Mouse (Mus musculus) midbrain, embryonic 13.5 days (tissue): ENCODE measurements around the gene Tmem63a. TPM values are rescaled to one million over a fixed set of nuclear protein-coding genes. Genes with fewer than 3 reads are reported as not detected.

ENCODE experiments used
- ATAC-seq: fragments of 200-750 bp; cut with Nextera tagmentation; 2 replicates; pipeline ENCODE4 v1.8.0; 2017; ENCODE audit warnings: mild to moderate bottlenecking, moderate TSS enrichment, moderate library complexity
- H3K27ac ChIP-seq: fragments of 300-500 bp; sonication (generic); 2 replicates; pipeline ENCODE4 v1.5.1; 2015; ENCODE audit warnings: inconsistent platforms, mild to moderate bottlenecking, moderate library complexity
- H3K27me3 ChIP-seq: fragments of 300-500 bp; sonication (generic); 2 replicates; pipeline ENCODE4 v1.6.1; 2015; ENCODE audit warnings: mild to moderate bottlenecking, inconsistent platforms
- H3K36me3 ChIP-seq: fragments of 300-500 bp; sonication (generic); 2 replicates; pipeline ENCODE4 v1.6.1; 2015; ENCODE audit warnings: mild to moderate bottlenecking, inconsistent platforms
- H3K4me1 ChIP-seq: fragments of 300-500 bp; sonication (generic); replicated peaks from 2 replicates; pipeline ENCODE4 v1.6.1; 2015; ENCODE audit warnings: inconsistent platforms
- H3K4me2 ChIP-seq: fragments of 300-500 bp; sonication (generic); replicated peaks from 2 replicates; pipeline ENCODE4 v1.6.1; 2015; ENCODE audit warnings: moderate library complexity, mild to moderate bottlenecking, inconsistent platforms
- H3K4me3 ChIP-seq: fragments of 300-500 bp; sonication (generic); replicated peaks from 2 replicates; pipeline ENCODE4 v1.5.1; 2015; ENCODE audit warnings: mild to moderate bottlenecking, inconsistent platforms
- H3K9ac ChIP-seq: fragments of 300-500 bp; sonication (generic); replicated peaks from 2 replicates; pipeline ENCODE4 v1.6.1; 2015; ENCODE audit warnings: mild to moderate bottlenecking, inconsistent platforms
- H3K9me3 ChIP-seq: fragments of 300-500 bp; sonication (generic); 2 replicates; pipeline ENCODE4 v1.6.1; 2016; ENCODE audit warnings: mild to moderate bottlenecking, inconsistent platforms
- WGBS: fragments of 180-500 bp; shearing (Covaris S2); methylation state at CpG from one replicate; pipeline ENCODE4 v1.1.7; 2015; 5-methylcytosine and 5-hydroxymethylcytosine counted together
- polyA plus RNA-seq: library from polyadenylated mRNA; unstranded; fragments of >200 nt; fragmentation: Nextera tagmentation; extraction: Ambion mirVana; gene quantifications from 2 replicates; pipeline ENCODE4 v1.2.1, GENCODE M21; 2015

Tmem63a gene
- polyA plus RNA-seq, 1 experiment from 2014 or later: 0.93 TPM

GRCm38 (mm10) chr1:181015558-181015957, 73.4 kb downstream of the Tmem63a start:
- Histone ChIP-seq H3K9ac (no peak overlapping the region), H3K4me1 (peaks cover 12% of the 10 kb centered on the region), H3K27ac (no peak overlapping the region), H3K4me2 (no peak overlapping the region), H3K4me3 (no peak overlapping the region), H3K27me3 (peaks cover 18% of the 10 kb centered on the region; the same call in 1 of the 2 replicates), H3K9me3 (no peaks in the 10 kb centered on the region), H3K36me3 (no peaks in the 10 kb centered on the region)
- ATAC-seq: no peak

GRCm38 (mm10) chr1:181016045-181016444, 73.9 kb downstream of the Tmem63a start:
- Histone ChIP-seq H3K27me3 (peaks cover 18% of the 10 kb centered on the region; the same call in 1 of the 2 replicates), H3K9ac (no peak overlapping the region), H3K4me1 (peaks cover 12% of the 10 kb centered on the region), H3K27ac (no peak overlapping the region), H3K4me3 (peak overlapping the region; percentile 53; the same call in 1 of the 2 replicates), H3K4me2 (peak overlapping the region; percentile 97), H3K36me3 (no peaks in the 10 kb centered on the region), H3K9me3 (no peaks in the 10 kb centered on the region)
- no peak for ATAC-seq
- 78% methylated on average over 4 of the region's 4 CpGs for WGBS

- no peaks in the 10 kb centered on the region for H3K36me3 ChIP-seq
- peaks cover 18% of the 10 kb centered on the region; the same call in 1 of the 2 replicates for H3K27me3 ChIP-seq
- H3K27ac ChIP-seq: no peak overlapping the region
- H3K9me3 ChIP-seq: no peaks in the 10 kb centered on the region
- WGBS: 3% methylated on average over 21 of the region's 21 CpGs
- H3K4me2 ChIP-seq: peak overlapping the region; percentile 97
- H3K4me3 ChIP-seq: peak overlapping the region; percentile 53
- H3K4me1 ChIP-seq: peaks cover 12% of the 10 kb centered on the region
- peak; percentile 73 for ATAC-seq
- H3K9ac ChIP-seq: peak overlapping the region; percentile 64
These were observed 74.5 kb downstream of the Tmem63a start for GRCm38 (mm10) chr1:181016532-181017131.

GRCm38 (mm10) chr1:181017212-181017711, 75.1 kb downstream of the Tmem63a start:
- no peaks in the 10 kb centered on the region for H3K9me3 ChIP-seq
- peak overlapping the region; percentile 97 for H3K4me2 ChIP-seq
- H3K9ac ChIP-seq: peak overlapping the region; percentile 64
- no peak overlapping the region for H3K27ac ChIP-seq
- peaks cover 18% of the 10 kb centered on the region; the same call in 1 of the 2 replicates for H3K27me3 ChIP-seq
- no peaks in the 10 kb centered on the region for H3K36me3 ChIP-seq
- peaks cover 12% of the 10 kb centered on the region for H3K4me1 ChIP-seq
- H3K4me3 ChIP-seq: peak overlapping the region; percentile 53
- WGBS: under 1% methylated on average over 22 of the region's 22 CpGs
- peak; percentile 84 for ATAC-seq

- Histone ChIP-seq H3K27ac (no peak overlapping the region), H3K27me3 (peaks cover 18% of the 10 kb centered on the region; the same call in 1 of the 2 replicates), H3K4me3 (no peak overlapping the region; the same call in 1 of the 2 replicates), H3K36me3 (no peaks in the 10 kb centered on the region), H3K9me3 (no peaks in the 10 kb centered on the region), H3K9ac (no peak overlapping the region), H3K4me2 (no peak overlapping the region), H3K4me1 (peaks cover 12% of the 10 kb centered on the region)
- WGBS: 74% methylated on average over 13 of the region's 13 CpGs
- no peak for ATAC-seq
These were observed 75.8 kb downstream of the Tmem63a start for GRCm38 (mm10) chr1:181017890-181018420.

GRCm38 (mm10) chr1:181020756-181021487, 78.8 kb downstream of the Tmem63a start, which contains the start of gene Ephx1:
Ephx1 (minus strand) TSS chr1:181020904.
- 69% methylated on average over 5 of the region's 5 CpGs for WGBS
- H3K4me3 ChIP-seq: no peak within 1 kb of the TSS
- H3K27me3 ChIP-seq: peaks cover 10% of the 10 kb centered on the region; the same call in 1 of the 2 replicates
- H3K9ac ChIP-seq: no peak within 1 kb of the TSS
- H3K4me1 ChIP-seq: peaks cover 12% of the 10 kb centered on the region
- ATAC-seq: no peak
- no peak within 1 kb of the TSS for H3K27ac ChIP-seq
- no peaks in the 10 kb centered on the region for H3K36me3 ChIP-seq
- H3K4me2 ChIP-seq: no peak within 1 kb of the TSS
- H3K9me3 ChIP-seq: no peaks in the 10 kb centered on the region

GRCm38 (mm10) chr1:181021488-181021865, 79.3 kb downstream of the Tmem63a start:
- Histone ChIP-seq H3K4me2 (no peak overlapping the region), H3K4me3 (no peak overlapping the region), H3K36me3 (no peaks in the 10 kb centered on the region), H3K4me1 (peaks cover 10% of the 10 kb centered on the region), H3K27me3 (peaks cover 10% of the 10 kb centered on the region; the same call in 1 of the 2 replicates), H3K9ac (no peak overlapping the region), H3K9me3 (no peaks in the 10 kb centered on the region), H3K27ac (no peak overlapping the region)
- WGBS: 65% methylated on average over 7 of the region's 7 CpGs
- no peak for ATAC-seq

- Histone ChIP-seq H3K36me3 (no peaks in the 10 kb centered on the region), H3K9me3 (no peaks in the 10 kb centered on the region), H3K4me3 (no peak overlapping the region), H3K4me1 (peaks cover 2% of the 10 kb centered on the region), H3K9ac (no peak overlapping the region), H3K27me3 (peaks cover 10% of the 10 kb centered on the region; the same call in 1 of the 2 replicates), H3K4me2 (no peak overlapping the region), H3K27ac (no peak overlapping the region)
- peak; percentile 45; the same call in 1 of the 2 replicates for ATAC-seq
- WGBS: 15% methylated on average over 1 of the region's 1 CpGs
These were observed 80.1 kb downstream of the Tmem63a start for GRCm38 (mm10) chr1:181022265-181022664.

Other genes with a start within 250 kb of the Tmem63a start
- not detected in 2 replicates for gene Mixl1, start 245.3 kb upstream of the Tmem63a start, polyA plus RNA-seq
- gene Acbd3, start 216.3 kb upstream of the Tmem63a start, polyA plus RNA-seq: 21.7 and 24.6 TPM in 2 replicates
- gene H3f3a, start 128.4 kb upstream of the Tmem63a start, polyA plus RNA-seq: 4,178 and 4,302 TPM in 2 replicates
- gene Sde2, start 91.2 kb upstream of the Tmem63a start, polyA plus RNA-seq: 28.8 and 33.6 TPM in 2 replicates
- gene Lefty2, start 49.2 kb upstream of the Tmem63a start, polyA plus RNA-seq: 0.27 and 0.31 TPM in 2 replicates
- 76.6 and 83.1 TPM in 2 replicates for gene Pycr2, start 38.1 kb upstream of the Tmem63a start, polyA plus RNA-seq
- gene Lefty1, start 7.3 kb upstream of the Tmem63a start, polyA plus RNA-seq: 0.31 TPM in 1 of 2 replicates, not detected in the other
- gene Ephx1, start 78.6 kb downstream of the Tmem63a start, polyA plus RNA-seq: 2.0 and 2.6 TPM in 2 replicates
- gene 9130409I23Rik, start 108.9 kb downstream of the Tmem63a start, polyA plus RNA-seq: 0.08 TPM in 1 of 2 replicates, not detected in the other
- 42.3 and 45.8 TPM in 2 replicates for gene Nvl, start 201.9 kb downstream of the Tmem63a start, polyA plus RNA-seq
- gene Cnih4, start 202.3 kb downstream of the Tmem63a start, polyA plus RNA-seq: 77.6 and 78.5 TPM in 2 replicates